Mouse (Mus musculus) layer of hippocampus, adult 8-10 months (tissue): ENCODE results near the gene Zdhhc14. TPM values are rescaled to one million over a fixed set of nuclear protein-coding genes. Genes with fewer than 3 reads are reported as not detected.

ENCODE experiments used
- DNase-seq, 2 experiments: peaks; one replicate each; pipeline ENCODE4 v3.0.0; 2022; ENCODE audit warnings: low spot score in 2 of 2
- total RNA-seq, 4 experiments: library from RNA; stranded (reverse); gene quantifications; 2 replicates each; pipeline ENCODE4 v1.2.4; 2022

Gene Zdhhc14
- total RNA-seq, 4 experiments from 2014 or later: 34.6 to 44.3 (median 41.9) TPM

- DNase-seq: no peak
Observed at GRCm38 (mm10) chr17:5722802-5723201, 230.4 kb downstream of the Zdhhc14 start.

- peak in 1 of 2 experiments; percentile 34 for DNase-seq
Observed at GRCm38 (mm10) chr17:5723601-5724189, 231.3 kb downstream of the Zdhhc14 start.

GRCm38 (mm10) chr17:5729587-5730125, 237.3 kb downstream of the Zdhhc14 start:
- no peak for DNase-seq

- no peak for DNase-seq
Observed at GRCm38 (mm10) chr17:5730538-5730937, 238.2 kb downstream of the Zdhhc14 start.

- peak in 1 of 2 experiments; percentile 35 for DNase-seq
Observed at GRCm38 (mm10) chr17:5733400-5733799, 241.0 kb downstream of the Zdhhc14 start.

GRCm38 (mm10) chr17:5741061-5741460, 248.7 kb downstream of the Zdhhc14 start:
- no peak for DNase-seq

GRCm38 (mm10) chr17:5744016-5744415, 251.7 kb downstream of the Zdhhc14 start:
- DNase-seq: no peak

GRCm38 (mm10) chr17:5746378-5746777, 254.0 kb downstream of the Zdhhc14 start:
- DNase-seq: no peak

GRCm38 (mm10) chr17:5747539-5748500, 255.5 kb downstream of the Zdhhc14 start:
- DNase-seq: no peak

- DNase-seq: no peak
Observed at GRCm38 (mm10) chr17:5748501-5748894, 256.1 kb downstream of the Zdhhc14 start.

GRCm38 (mm10) chr17:5750278-5750677, 257.9 kb downstream of the Zdhhc14 start:
- DNase-seq: no peak

- DNase-seq: no peak
Observed at GRCm38 (mm10) chr17:5751066-5751465, 258.7 kb downstream of the Zdhhc14 start.

- DNase-seq: no peak
Observed at GRCm38 (mm10) chr17:5752322-5752715, 260.0 kb downstream of the Zdhhc14 start.

- DNase-seq: peak; percentile 72 to 87
Observed at GRCm38 (mm10) chr17:5752716-5753585, 260.6 kb downstream of the Zdhhc14 start.

- DNase-seq: no peak
Observed at GRCm38 (mm10) chr17:5755489-5755888, 263.1 kb downstream of the Zdhhc14 start.

- DNase-seq: no peak
Observed at GRCm38 (mm10) chr17:5756065-5756464, 263.7 kb downstream of the Zdhhc14 start.

- no peak for DNase-seq
Observed at GRCm38 (mm10) chr17:5756855-5757254, 264.5 kb downstream of the Zdhhc14 start.

- no peak for DNase-seq
Observed at GRCm38 (mm10) chr17:5763768-5764167, 271.4 kb downstream of the Zdhhc14 start.

- no peak for DNase-seq
Observed at GRCm38 (mm10) chr17:5764270-5764669, 271.9 kb downstream of the Zdhhc14 start.

- no peak for DNase-seq
Observed at GRCm38 (mm10) chr17:5765746-5766145, 273.4 kb downstream of the Zdhhc14 start.

GRCm38 (mm10) chr17:5768164-5768705, 275.9 kb downstream of the Zdhhc14 start:
- no peak for DNase-seq
